Mouse (Mus musculus) MEL (cell line): ENCODE data around the gene Catsper4. TPM values are rescaled to one million over a fixed set of nuclear protein-coding genes. Genes with fewer than 3 reads are reported as not detected.

Experiments used
- DNase-seq: peaks from one replicate; pipeline ENCODE4 v3.0.0; 2011; ENCODE audit warnings: low read depth, low spot score
- H3K27ac ChIP-seq: 2 replicates; pipeline ENCODE4 v1.5.1; 2012; ENCODE audit warnings: low read depth, mild to moderate bottlenecking, control low read depth, low read length, moderate library complexity; ENCODE audit not compliant: control insufficient read depth
- H3K27me3 ChIP-seq, 2 experiments: fragments of 150-350 bp in 1 of 2; sonication (generic) in 1 of 2; 2 replicates each; pipeline ENCODE4 v1.6.1; 2012; ENCODE audit warnings: low read length in 2 of 2, mild to moderate bottlenecking in 2 of 2, improper control_type of control experiment in 1 of 2, moderate library complexity in 1 of 2; ENCODE audit not compliant: insufficient read depth in 2 of 2, control insufficient read depth in 1 of 2
- H3K36me3 ChIP-seq, 2 experiments: 2 replicates each; pipeline ENCODE4 v1.6.1; 2012 to 2014; ENCODE audit warnings: low read length in 2 of 2, improper control_type of control experiment in 1 of 2, inconsistent platforms in 1 of 2, mild to moderate bottlenecking in 1 of 2; ENCODE audit not compliant: insufficient read depth in 2 of 2, control insufficient read depth in 1 of 2
- H3K4me1 ChIP-seq, 2 experiments: fragments of 150-350 bp in 1 of 2; sonication (generic) in 1 of 2; 2 replicates each; pipeline ENCODE4 v1.6.1; 2012; ENCODE audit warnings: low read length in 2 of 2, improper control_type of control experiment in 1 of 2, mild to moderate bottlenecking in 1 of 2; ENCODE audit not compliant: insufficient read depth in 2 of 2, control insufficient read depth in 1 of 2
- H3K4me3 ChIP-seq, 2 experiments: fragments of 150-350 bp in 1 of 2; sonication (generic) in 1 of 2; 2 replicates each; pipeline ENCODE4 v1.5.1; 2012; ENCODE audit warnings: low read depth in 2 of 2, low read length in 2 of 2, mild to moderate bottlenecking in 2 of 2, moderate library complexity in 2 of 2, control low read depth in 1 of 2, improper control_type of control experiment in 1 of 2; ENCODE audit not compliant: control insufficient read depth in 1 of 2, insufficient read depth in 1 of 2
- H3K79me2 ChIP-seq: 2 replicates; pipeline ENCODE4 v1.6.1; 2012; ENCODE audit warnings: mild to moderate bottlenecking, low read length, moderate library complexity; ENCODE audit not compliant: control insufficient read depth, poor library complexity, insufficient read depth
- H3K9ac ChIP-seq: 2 replicates; pipeline ENCODE4 v1.6.1; 2012; ENCODE audit warnings: low read depth, mild to moderate bottlenecking, control low read depth, low read length, moderate library complexity; ENCODE audit not compliant: control insufficient read depth, poor library complexity, severe bottlenecking
- H3K9me3 ChIP-seq: fragments of 150-350 bp; sonication (generic); replicated peaks from 2 replicates; pipeline ENCODE4 v1.6.1; 2012; ENCODE audit warnings: mild to moderate bottlenecking, low read length, improper control_type of control experiment, moderate library complexity; ENCODE audit not compliant: insufficient read depth
- E2F4 ChIP-seq: IDR thresholded peaks from 2 replicates; pipeline ENCODE4 v1.6.1; 2011; ENCODE audit warnings: low read depth, low read length, improper control_type of control experiment, borderline replicate concordance
- ELF1 ChIP-seq: IDR thresholded peaks from 2 replicates; pipeline ENCODE4 v1.6.1; 2014; ENCODE audit warnings: low read depth, mild to moderate bottlenecking, inconsistent platforms, low read length, improper control_type of control experiment, moderate library complexity
- EP300 ChIP-seq, 2 experiments: IDR thresholded peaks; 2 replicates each; pipeline ENCODE4 v1.6.1; 2011; ENCODE audit warnings: improper control_type of control experiment in 2 of 2, low read length in 2 of 2, low read depth in 1 of 2, mild to moderate bottlenecking in 1 of 2
- GABPA ChIP-seq: IDR thresholded peaks from 2 replicates; pipeline ENCODE4 v1.6.1; 2012; ENCODE audit warnings: low read depth, mild to moderate bottlenecking, inconsistent platforms, low read length, improper control_type of control experiment, moderate library complexity
- GATA1 ChIP-seq: IDR thresholded peaks from 2 replicates; pipeline ENCODE4 v1.6.1; 2011; ENCODE audit warnings: low read depth, low read length, improper control_type of control experiment
- KAT2A ChIP-seq: conservative IDR thresholded peaks from 2 replicates; pipeline ENCODE4 v1.6.1; 2012; ENCODE audit warnings: low read depth, low read length, improper control_type of control experiment, inconsistent platforms
- MAFK ChIP-seq: IDR thresholded peaks from 2 replicates; pipeline ENCODE4 v1.6.1; 2011; ENCODE audit warnings: low read depth, mild to moderate bottlenecking, low read length, improper control_type of control experiment, borderline replicate concordance
- MAX ChIP-seq: IDR thresholded peaks from 2 replicates; pipeline ENCODE4 v1.6.1; 2011; ENCODE audit warnings: low read length, improper control_type of control experiment
- MEF2A ChIP-seq: IDR thresholded peaks from 2 replicates; pipeline ENCODE4 v1.6.1; 2014; ENCODE audit warnings: low read depth, mild to moderate bottlenecking, inconsistent platforms, low read length, improper control_type of control experiment; ENCODE audit not compliant: poor library complexity, insufficient replicate concordance, severe bottlenecking; ENCODE audit errors: extremely low read depth
- MYB ChIP-seq: IDR thresholded peaks from 2 replicates; pipeline ENCODE4 v1.6.1; 2011; ENCODE audit warnings: mild to moderate bottlenecking, low read depth, low read length, improper control_type of control experiment
- MYC ChIP-seq: IDR thresholded peaks from 2 replicates; pipeline ENCODE4 v1.6.1; 2011; ENCODE audit warnings: low read depth, mild to moderate bottlenecking, low read length, improper control_type of control experiment, moderate library complexity
- NRF1 ChIP-seq: IDR thresholded peaks from 2 replicates; pipeline ENCODE4 v1.6.1; 2014; ENCODE audit warnings: low read depth, mild to moderate bottlenecking, inconsistent platforms, low read length, improper control_type of control experiment, moderate library complexity; ENCODE audit not compliant: poor library complexity, insufficient read depth, severe bottlenecking
- POLR2A ChIP-seq, 2 experiments: IDR thresholded peaks; 2 replicates each; pipeline ENCODE4 v1.6.1; 2011 to 2012; ENCODE audit warnings: low read length in 2 of 2, mild to moderate bottlenecking in 2 of 2, control low read depth in 1 of 2, improper control_type of control experiment in 1 of 2, low read depth in 1 of 2, moderate library complexity in 1 of 2; ENCODE audit not compliant: control insufficient read depth in 1 of 2, insufficient read depth in 1 of 2, poor library complexity in 1 of 2
- POLR2AphosphoS2 ChIP-seq: IDR thresholded peaks from 2 replicates; pipeline ENCODE4 v1.6.1; 2011; ENCODE audit warnings: low read length, improper control_type of control experiment
- POLR2AphosphoS5 ChIP-seq: IDR thresholded peaks from 2 replicates; pipeline ENCODE4 v1.6.1; 2012; ENCODE audit warnings: low read depth, borderline replicate concordance, mild to moderate bottlenecking, inconsistent platforms, low read length, moderate library complexity, mixed read lengths
- RAD21 ChIP-seq: IDR thresholded peaks from 2 replicates; pipeline ENCODE4 v1.6.1; 2011; ENCODE audit warnings: mild to moderate bottlenecking, low read depth, low read length, improper control_type of control experiment
- RCOR1 ChIP-seq: IDR thresholded peaks from 2 replicates; pipeline ENCODE4 v1.6.1; 2012; ENCODE audit warnings: low read depth, mild to moderate bottlenecking, inconsistent platforms, low read length, improper control_type of control experiment
- SMC3 ChIP-seq: IDR thresholded peaks from 2 replicates; pipeline ENCODE4 v1.6.1; 2011; ENCODE audit warnings: low read depth, low read length, improper control_type of control experiment
- TAL1 ChIP-seq: IDR thresholded peaks from 2 replicates; pipeline ENCODE4 v1.6.1; 2012; ENCODE audit warnings: mild to moderate bottlenecking, inconsistent platforms, low read length, moderate library complexity, mixed read lengths
- UBTF ChIP-seq: IDR thresholded peaks from 2 replicates; pipeline ENCODE4 v1.6.1; 2012; ENCODE audit warnings: low read depth, mild to moderate bottlenecking, inconsistent platforms, low read length, improper control_type of control experiment, moderate library complexity, borderline replicate concordance; ENCODE audit not compliant: insufficient read depth
- ZMIZ1 ChIP-seq: IDR thresholded peaks from 2 replicates; pipeline ENCODE4 v1.6.1; 2012; ENCODE audit warnings: low read depth, mild to moderate bottlenecking, inconsistent platforms, low read length, improper control_type of control experiment, moderate library complexity
- ZNF384 ChIP-seq: IDR thresholded peaks from 2 replicates; pipeline ENCODE4 v1.6.1; 2012; ENCODE audit warnings: low read depth, mild to moderate bottlenecking, inconsistent platforms, low read length, improper control_type of control experiment
- polyA plus RNA-seq, 2 experiments: library from polyadenylated mRNA; stranded (reverse) in 1 of 2; unstranded in 1 of 2; fragments of >175 nt in 1 of 2; fragments of >200 nt in 1 of 2; gene quantifications; 2 replicates each; pipeline versions ENCODE4 v1.2.1 to v1.2.4; 2012; ENCODE audit warnings: low replicate concordance in 2 of 2, low read depth in 1 of 2; ENCODE audit not compliant: insufficient read length in 2 of 2, insufficient read depth in 1 of 2, missing spikeins in 1 of 2
- total RNA-seq: library from RNA; depleted of rRNA; stranded (reverse); fragments of 300-350 nt; gene quantifications from 2 replicates; pipeline ENCODE4 v1.2.3, GENCODE M21; 2012

Gene Catsper4
- total and polyA plus RNA-seq, 3 experiments = not detected

- Histone ChIP-seq H3K4me1 (no peaks in the 10 kb centered on the region), H3K4me3 (no peak overlapping the region), H3K79me2 (no peaks in the 10 kb centered on the region), H3K27me3 (no peaks in the 10 kb centered on the region), H3K9me3 (no peaks in the 10 kb centered on the region), H3K9ac (no peak overlapping the region), H3K27ac (no peak overlapping the region), H3K36me3 (no peaks in the 10 kb centered on the region)
- no peak for DNase-seq
- TF ChIP-seq KAT2A (no peak), MYC (no peak), ELF1 (no peak), GATA1 (no peak), GABPA (no peak), RAD21 (no peak), UBTF (no peak), MAFK (no peak), MYB (no peak), NRF1 (no peak), POLR2A (IDR thresholded peaks at IDR 0.05; ENCODE audit: control insufficient read depth in 1 of 2, insufficient read depth in 1 of 2, low read depth in 1 of 2, low read length in 2 of 2, poor library complexity in 1 of 2) (no peak), E2F4 (no peak), TAL1 (no peak), MAX (no peak), POLR2AphosphoS2 (no peak), MEF2A (no peak), SMC3 (no peak), POLR2AphosphoS5 (no peak), ZMIZ1 (no peak)
Measured at GRCm38 (mm10) chr4:134199371-134199770, 27.8 kb downstream of the Catsper4 start.

GRCm38 (mm10) chr4:134186268-134186667 is 40.9 kb downstream of the Catsper4 start:
- no peak for DNase-seq
- peaks cover 37% of the 10 kb centered on the region for H3K79me2 ChIP-seq
- H3K27ac ChIP-seq = no peak overlapping the region
- no peak for TF ChIP-seq ELF1
- TF ChIP-seq E2F4 = no peak
- TF ChIP-seq EP300 (IDR thresholded peaks at IDR 0.05; ENCODE audit: low read depth in 1 of 2, low read length in 2 of 2) = no peak
- TF ChIP-seq UBTF = no peak
- no peak for TF ChIP-seq ZNF384
- no peak for TF ChIP-seq KAT2A
- no peak for TF ChIP-seq POLR2AphosphoS2
- TF ChIP-seq TAL1 = no peak
- TF ChIP-seq RCOR1 = no peak
- TF ChIP-seq RAD21 = no peak
- TF ChIP-seq POLR2A (IDR thresholded peaks at IDR 0.05; ENCODE audit: control insufficient read depth in 1 of 2, insufficient read depth in 1 of 2, low read depth in 1 of 2, low read length in 2 of 2, poor library complexity in 1 of 2) = no peak
- TF ChIP-seq MAX = no peak
- peaks cover 3 to 17% of the 10 kb centered on the region in 2 experiments for H3K4me1 ChIP-seq
- H3K27me3 ChIP-seq = no peaks in the 10 kb centered on the region
- H3K9me3 ChIP-seq = no peaks in the 10 kb centered on the region
- peaks cover 0 to 15% of the 10 kb centered on the region in 2 experiments; a peak in 3 of 4 replicates for H3K36me3 ChIP-seq
- H3K4me3 ChIP-seq = peak overlapping the region; percentile 72 to 83
- H3K9ac ChIP-seq = peak overlapping the region; percentile 90
